Mouse (Mus musculus) cortical plate, adult 2 months (tissue): ENCODE measurements around the gene Sult2b1. TPM values are rescaled to one million over a fixed set of nuclear protein-coding genes. Genes with fewer than 3 reads are reported as not detected.
A peak's percentile ranks its signal among the peaks of the same experiment; 100 is the strongest.

Experiments
- H3K27ac ChIP-seq: fragments of 200-500 bp; 2 replicates; pipeline ENCODE4 v1.5.1; 2012; ENCODE audit warnings: low read length, control low read depth, inconsistent platforms; ENCODE audit not compliant: insufficient read depth
- H3K4me1 ChIP-seq: fragments of 200-500 bp; 2 replicates; pipeline ENCODE4 v1.6.1; 2011; ENCODE audit warnings: low read length; ENCODE audit not compliant: control insufficient read depth, insufficient read depth
- H3K4me3 ChIP-seq: fragments of 200-500 bp; 2 replicates; pipeline ENCODE4 v1.5.1; 2011; ENCODE audit warnings: mild to moderate bottlenecking, low read length, control low read depth; ENCODE audit not compliant: insufficient read depth
- CTCF ChIP-seq: fragments of 200-500 bp; IDR thresholded peaks from 2 replicates; pipeline ENCODE4 v1.5.1; 2011; ENCODE audit warnings: mild to moderate bottlenecking, control low read depth, low read length; ENCODE audit not compliant: insufficient read depth; ENCODE audit errors: extremely low read depth
- POLR2A ChIP-seq: fragments of 200-500 bp; IDR thresholded peaks from 2 replicates; pipeline ENCODE4 v1.6.1; 2011; ENCODE audit warnings: mild to moderate bottlenecking, low read length, control low read depth; ENCODE audit not compliant: insufficient read depth; ENCODE audit errors: extremely low read depth
- polyA plus RNA-seq: library from polyadenylated mRNA; depleted of rRNA; stranded (reverse); fragments of >200 nt; gene quantifications from 2 replicates; pipeline ENCODE4 v1.2.3, GENCODE M21; 2012

The Sult2b1 gene
- polyA plus RNA-seq, 1 experiment = 26.6 TPM

- no peak for TF ChIP-seq CTCF
- H3K4me1 ChIP-seq = no peaks in the 10 kb centered on the region; the same call in 1 of the 2 replicates
- H3K27ac ChIP-seq = no peak overlapping the region
These were observed 31.5 kb upstream of the Sult2b1 start for GRCm38 (mm10) chr7:45815984-45816351.

GRCm38 (mm10) chr7:45815323-45815983, 31.0 kb upstream of the Sult2b1 start:
- TF ChIP-seq CTCF (no peak), POLR2A (no peak)
- Histone ChIP-seq H3K4me1 (no peaks in the 10 kb centered on the region; the same call in 1 of the 2 replicates), H3K4me3 (no peak overlapping the region), H3K27ac (no peak overlapping the region)

More at GRCm38 (mm10) chr7:45815984-45816351, 31.5 kb upstream of the Sult2b1 start:
- no peak overlapping the region for H3K4me3 ChIP-seq

- Histone ChIP-seq H3K27ac (no peak overlapping the region), H3K4me3 (peak overlapping the region; percentile 17), H3K4me1 (no peaks in the 10 kb centered on the region; the same call in 1 of the 2 replicates)
- TF ChIP-seq POLR2A = no peak
These were observed 30.4 kb upstream of the Sult2b1 start for GRCm38 (mm10) chr7:45814841-45815240.

GRCm38 (mm10) chr7:45813787-45814779, 29.6 kb upstream of the Sult2b1 start, which contains the start of gene Cyth2:
Cyth2 (minus strand) TSS chr7:45814581.
- Histone ChIP-seq H3K4me3 (peak within 1 kb of the TSS; percentile 94), H3K4me1 (no peaks in the 10 kb centered on the region; the same call in 1 of the 2 replicates), H3K27ac (peak within 1 kb of the TSS; percentile 64)
- TF ChIP-seq POLR2A (peak; percentile 63), CTCF (no peak)

- Histone ChIP-seq H3K4me1 (no peaks in the 10 kb centered on the region; the same call in 1 of the 2 replicates), H3K4me3 (peak overlapping the region; percentile 94), H3K27ac (no peak overlapping the region)
- TF ChIP-seq POLR2A (no peak), CTCF (no peak)
These were observed 28.5 kb upstream of the Sult2b1 start for GRCm38 (mm10) chr7:45812921-45813320.

GRCm38 (mm10) chr7:45809276-45810075, 25.0 kb upstream of the Sult2b1 start:
- TF ChIP-seq POLR2A = no peak
- TF ChIP-seq CTCF = no peak
- Histone ChIP-seq H3K4me1 (no peaks in the 10 kb centered on the region; the same call in 1 of the 2 replicates), H3K4me3 (no peak overlapping the region), H3K27ac (no peak overlapping the region)

GRCm38 (mm10) chr7:45808471-45808870, 24.0 kb upstream of the Sult2b1 start:
- no peak overlapping the region for H3K4me3 ChIP-seq
- no peak overlapping the region for H3K27ac ChIP-seq
- no peak for TF ChIP-seq CTCF
- H3K4me1 ChIP-seq = no peaks in the 10 kb centered on the region; the same call in 1 of the 2 replicates

- no peak for TF ChIP-seq CTCF
- TF ChIP-seq POLR2A = no peak
- Histone ChIP-seq H3K27ac (no peak overlapping the region), H3K4me3 (no peak overlapping the region), H3K4me1 (no peaks in the 10 kb centered on the region)
These were observed 21.5 kb upstream of the Sult2b1 start for GRCm38 (mm10) chr7:45805941-45806340.

GRCm38 (mm10) chr7:45802551-45802950, 18.1 kb upstream of the Sult2b1 start:
- Histone ChIP-seq H3K4me3 (no peak overlapping the region), H3K4me1 (0 out of 2 replicates have a peak, but pooled peaks cover 2% of the 10 kb centered on the region), H3K27ac (no peak overlapping the region)
- TF ChIP-seq CTCF (no peak), POLR2A (no peak)
